Mouse (Mus musculus): ENCODE measurements around the gene Enox1.

Enox1 gene

GRCm38 (mm10) chr14:77151431-77151830 lies 5.1 kb upstream of the Enox1 start:
- Histone ChIP-seq H3K4me1 (replicated peaks; ENCODE audit: low read depth, low read length) (peaks cover 14% of the 10 kb centered on the region; the same call in 1 of the 2 replicates), H3K27me3 (ENCODE audit: insufficient read depth, low read length) (peaks cover 24% of the 10 kb centered on the region), H3K36me3 (ENCODE audit: insufficient read depth, low read length) (no peaks in the 10 kb centered on the region), H3K4me3 (replicated peaks; ENCODE audit: low read length) (no peak overlapping the region), H3K9me3 (ENCODE audit: low read length) (peaks cover 9% of the 10 kb centered on the region)
- TF ChIP-seq POU5F1 (IDR thresholded peaks at IDR 0.05; ENCODE audit: borderline replicate concordance, low read length) (no peak), CTCF (conservative IDR thresholded peaks at IDR 0.05; ENCODE audit: low read length) (no peak), NANOG (IDR thresholded peaks at IDR 0.05; ENCODE audit: borderline replicate concordance, low read length) (no peak)

DNA sequence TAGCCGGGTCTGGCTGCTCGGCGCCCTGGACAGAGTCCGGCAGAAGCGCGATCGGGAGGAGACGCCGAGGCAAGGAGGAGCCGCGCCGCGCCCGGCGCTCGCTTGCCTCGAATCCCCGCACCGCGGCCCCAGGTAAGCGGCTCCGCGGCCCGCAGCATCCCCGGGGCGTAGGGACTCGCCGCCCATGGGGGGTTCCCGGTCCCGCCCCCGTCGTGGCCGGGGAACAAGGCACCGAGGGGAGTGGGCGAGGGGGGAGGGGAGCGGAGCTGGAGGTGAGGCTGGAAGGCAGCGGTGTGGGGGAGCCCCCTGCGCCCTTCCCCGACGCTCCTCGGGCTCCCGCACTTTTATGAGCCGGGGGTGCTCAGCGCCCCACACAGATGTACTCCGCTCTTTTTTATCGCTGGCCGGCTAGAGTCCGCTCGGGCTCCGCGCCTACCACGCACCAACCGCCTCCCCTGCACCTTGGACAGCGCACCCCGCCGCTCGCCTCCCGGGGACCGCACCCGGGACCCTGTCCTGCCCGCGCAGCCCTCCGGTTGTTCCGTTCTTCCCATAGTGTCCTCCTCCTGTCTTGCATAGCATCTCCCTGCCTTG lies 445 bp downstream of the Enox1 start:
- Histone ChIP-seq H3K4me3 (replicated peaks; ENCODE audit: low read length) (peak overlapping the region; percentile 94), H3K36me3 (ENCODE audit: insufficient read depth, low read length) (no peaks in the 10 kb centered on the region), H3K9me3 (ENCODE audit: low read length) (no peaks in the 10 kb centered on the region), H3K27me3 (ENCODE audit: insufficient read depth, low read length) (peaks cover 56% of the 10 kb centered on the region), H3K4me1 (replicated peaks; ENCODE audit: low read depth, low read length) (peaks cover 6% of the 10 kb centered on the region)
- TF ChIP-seq POU5F1 (IDR thresholded peaks at IDR 0.05; ENCODE audit: borderline replicate concordance, low read length) (no peak), CTCF (conservative IDR thresholded peaks at IDR 0.05; ENCODE audit: low read length) (no peak), NANOG (IDR thresholded peaks at IDR 0.05; ENCODE audit: borderline replicate concordance, low read length) (no peak)

- H3K4me1 ChIP-seq (replicated peaks; ENCODE audit: low read depth, low read length): peaks cover 6% of the 10 kb centered on the region
- TF ChIP-seq NANOG (IDR thresholded peaks at IDR 0.05; ENCODE audit: borderline replicate concordance, low read length) (no peak), POU5F1 (IDR thresholded peaks at IDR 0.05; ENCODE audit: borderline replicate concordance, low read length) (no peak)
- peaks cover 57% of the 10 kb centered on the region for H3K27me3 ChIP-seq (ENCODE audit: insufficient read depth, low read length)
- H3K9me3 ChIP-seq (ENCODE audit: low read length): no peaks in the 10 kb centered on the region
- no peaks in the 10 kb centered on the region for H3K36me3 ChIP-seq (ENCODE audit: insufficient read depth, low read length)
- H3K4me3 ChIP-seq (replicated peaks; ENCODE audit: low read length): peak overlapping the region; percentile 94
These were observed 945 bp downstream of the Enox1 start for GRCm38 (mm10) chr14:77157505-77157911.

GRCm38 (mm10) chr14:77159397-77159796 lies 2.8 kb downstream of the Enox1 start:
- peaks cover 6% of the 10 kb centered on the region for H3K4me1 ChIP-seq (replicated peaks; ENCODE audit: low read depth, low read length)
- no peak for TF ChIP-seq NANOG (IDR thresholded peaks at IDR 0.05; ENCODE audit: borderline replicate concordance, low read length)
- TF ChIP-seq POU5F1 (IDR thresholded peaks at IDR 0.05; ENCODE audit: borderline replicate concordance, low read length): no peak
- TF ChIP-seq CTCF (conservative IDR thresholded peaks at IDR 0.05; ENCODE audit: low read length): no peak
- no peaks in the 10 kb centered on the region for H3K9me3 ChIP-seq (ENCODE audit: low read length)
- H3K4me3 ChIP-seq (replicated peaks; ENCODE audit: low read length): no peak overlapping the region
- H3K27me3 ChIP-seq (ENCODE audit: insufficient read depth, low read length): peaks cover 58% of the 10 kb centered on the region
- H3K36me3 ChIP-seq (ENCODE audit: insufficient read depth, low read length): no peaks in the 10 kb centered on the region

DNA sequence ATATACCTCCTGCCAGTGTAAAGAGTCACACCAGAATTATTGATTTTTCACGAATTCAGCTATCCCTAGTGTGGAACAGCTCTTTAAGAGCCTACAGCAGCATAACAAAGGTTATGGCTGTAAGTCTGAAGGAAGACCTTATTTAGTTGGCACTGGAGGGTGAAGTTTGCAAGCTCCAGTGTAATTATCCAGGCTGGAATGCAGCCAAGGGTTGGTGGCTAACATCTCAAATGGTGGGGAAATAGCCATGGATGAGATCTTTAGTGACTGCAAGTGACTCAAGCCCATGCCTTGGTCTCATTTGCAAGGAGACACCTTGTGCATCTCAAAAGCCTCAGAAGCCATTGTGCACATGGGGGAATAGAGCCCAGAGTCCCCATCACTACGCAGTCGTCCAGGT lies 5.9 kb downstream of the Enox1 start:
- peaks cover 27% of the 10 kb centered on the region for H3K27me3 ChIP-seq (ENCODE audit: insufficient read depth, low read length)
- TF ChIP-seq POU5F1 (IDR thresholded peaks at IDR 0.05; ENCODE audit: borderline replicate concordance, low read length) (no peak), NANOG (IDR thresholded peaks at IDR 0.05; ENCODE audit: borderline replicate concordance, low read length) (no peak), CTCF (conservative IDR thresholded peaks at IDR 0.05; ENCODE audit: low read length) (no peak)
- no peak overlapping the region for H3K4me3 ChIP-seq (replicated peaks; ENCODE audit: low read length)
- no peaks in the 10 kb centered on the region; the same call in 1 of the 2 replicates for H3K4me1 ChIP-seq (replicated peaks; ENCODE audit: low read depth, low read length)
- no peaks in the 10 kb centered on the region for H3K9me3 ChIP-seq (ENCODE audit: low read length)
- no peaks in the 10 kb centered on the region for H3K36me3 ChIP-seq (ENCODE audit: insufficient read depth, low read length)

GRCm38 (mm10) chr14:77164396-77164795 lies 7.8 kb downstream of the Enox1 start:
- H3K9me3 ChIP-seq (ENCODE audit: low read length): no peaks in the 10 kb centered on the region
- no peaks in the 10 kb centered on the region for H3K4me1 ChIP-seq (replicated peaks; ENCODE audit: low read depth, low read length)
- no peaks in the 10 kb centered on the region for H3K36me3 ChIP-seq (ENCODE audit: insufficient read depth, low read length)
- TF ChIP-seq NANOG (IDR thresholded peaks at IDR 0.05; ENCODE audit: borderline replicate concordance, low read length): no peak
- TF ChIP-seq CTCF (conservative IDR thresholded peaks at IDR 0.05; ENCODE audit: low read length): no peak
- TF ChIP-seq POU5F1 (IDR thresholded peaks at IDR 0.05; ENCODE audit: borderline replicate concordance, low read length): no peak
- peaks cover 13% of the 10 kb centered on the region for H3K27me3 ChIP-seq (ENCODE audit: insufficient read depth, low read length)
- H3K4me3 ChIP-seq (replicated peaks; ENCODE audit: low read length): no peak overlapping the region

GRCm38 (mm10) chr14:77168161-77168560 lies 11.6 kb downstream of the Enox1 start:
- Histone ChIP-seq H3K36me3 (ENCODE audit: insufficient read depth, low read length) (no peaks in the 10 kb centered on the region), H3K4me1 (replicated peaks; ENCODE audit: low read depth, low read length) (no peaks in the 10 kb centered on the region), H3K27me3 (ENCODE audit: insufficient read depth, low read length) (no peaks in the 10 kb centered on the region), H3K9me3 (ENCODE audit: low read length) (no peaks in the 10 kb centered on the region), H3K4me3 (replicated peaks; ENCODE audit: low read length) (no peak overlapping the region)
- TF ChIP-seq NANOG (IDR thresholded peaks at IDR 0.05; ENCODE audit: borderline replicate concordance, low read length) (no peak), CTCF (conservative IDR thresholded peaks at IDR 0.05; ENCODE audit: low read length) (no peak), POU5F1 (IDR thresholded peaks at IDR 0.05; ENCODE audit: borderline replicate concordance, low read length) (no peak)

DNA sequence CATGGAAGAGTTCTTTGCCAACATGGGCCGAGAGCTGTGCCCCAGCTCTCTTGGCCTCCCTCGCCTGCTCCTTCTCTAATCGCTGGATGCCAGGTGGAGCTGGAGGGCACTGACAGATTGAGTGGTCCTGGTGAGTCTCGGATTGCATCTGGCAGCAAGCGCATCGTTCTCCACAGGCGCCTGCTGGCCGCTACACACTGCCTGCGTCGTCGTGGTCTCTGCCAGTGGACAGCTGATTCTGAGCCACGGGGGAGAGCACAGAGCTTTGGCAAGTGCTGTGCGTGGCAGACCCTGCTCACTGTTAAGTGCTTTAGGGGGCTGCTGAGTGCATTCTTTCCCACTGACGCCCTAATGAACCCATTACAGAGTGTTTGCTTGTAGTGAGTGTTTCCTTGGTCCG lies 17.9 kb downstream of the Enox1 start:
- no peaks in the 10 kb centered on the region for H3K4me1 ChIP-seq (replicated peaks; ENCODE audit: low read depth, low read length)
- peaks cover 4% of the 10 kb centered on the region; the same call in 1 of the 2 replicates for H3K27me3 ChIP-seq (ENCODE audit: insufficient read depth, low read length)
- TF ChIP-seq POU5F1 (IDR thresholded peaks at IDR 0.05; ENCODE audit: borderline replicate concordance, low read length) (no peak), CTCF (conservative IDR thresholded peaks at IDR 0.05; ENCODE audit: low read length) (no peak), NANOG (IDR thresholded peaks at IDR 0.05; ENCODE audit: borderline replicate concordance, low read length) (no peak)
- no peak overlapping the region for H3K4me3 ChIP-seq (replicated peaks; ENCODE audit: low read length)
- H3K9me3 ChIP-seq (ENCODE audit: low read length): 0 out of 2 replicates have a peak, but pooled peaks cover 3% of the 10 kb centered on the region
- H3K36me3 ChIP-seq (ENCODE audit: insufficient read depth, low read length): no peaks in the 10 kb centered on the region

DNA sequence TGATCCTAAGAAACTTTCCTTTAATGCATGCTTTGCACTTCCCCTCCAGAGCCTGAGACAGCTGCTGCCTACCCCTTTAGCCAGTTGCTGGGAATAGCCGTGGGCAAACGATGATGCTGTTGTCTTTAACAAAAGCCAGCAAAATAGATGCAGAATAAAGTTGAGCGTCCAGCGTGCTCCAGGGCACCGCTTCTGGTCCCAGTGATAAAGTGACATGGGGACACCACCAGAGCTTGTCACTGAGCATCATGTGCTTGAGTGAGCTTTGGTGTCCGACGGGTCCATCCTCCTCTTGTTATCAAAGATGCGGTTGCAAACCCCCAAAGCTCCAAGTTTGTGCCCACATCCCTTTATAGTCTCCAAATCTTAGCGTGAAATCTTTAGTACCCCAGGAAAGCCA lies 18.4 kb downstream of the Enox1 start:
- no peaks in the 10 kb centered on the region for H3K4me1 ChIP-seq (replicated peaks; ENCODE audit: low read depth, low read length)
- H3K4me3 ChIP-seq (replicated peaks; ENCODE audit: low read length): no peak overlapping the region
- TF ChIP-seq NANOG (IDR thresholded peaks at IDR 0.05; ENCODE audit: borderline replicate concordance, low read length): no peak
- no peak for TF ChIP-seq CTCF (conservative IDR thresholded peaks at IDR 0.05; ENCODE audit: low read length)
- H3K36me3 ChIP-seq (ENCODE audit: insufficient read depth, low read length): no peaks in the 10 kb centered on the region
- H3K9me3 ChIP-seq (ENCODE audit: low read length): 0 out of 2 replicates have a peak, but pooled peaks cover 3% of the 10 kb centered on the region
- peaks cover 4% of the 10 kb centered on the region; the same call in 1 of the 2 replicates for H3K27me3 ChIP-seq (ENCODE audit: insufficient read depth, low read length)
